Mouse (Mus musculus) ES-CJ7 (cell line): ENCODE results near the gene Rassf10.

ENCODE experiments used
- DNase-seq: peaks from one replicate; pipeline ENCODE4 v3.0.0; 2011; ENCODE audit warnings: low read depth, low spot score

Gene Rassf10

GRCm38 (mm10) chr7:112956961-112957360 lies 3.2 kb downstream of the Rassf10 start:
- no peak for DNase-seq

- DNase-seq: no peak
Measured at GRCm38 (mm10) chr7:112957630-112958029, 3.9 kb downstream of the Rassf10 start.

GRCm38 (mm10) chr7:112966382-112966781 lies 12.6 kb downstream of the Rassf10 start:
- no peak for DNase-seq

- DNase-seq: no peak
Measured at GRCm38 (mm10) chr7:112966786-112967185, 13.0 kb downstream of the Rassf10 start.

GRCm38 (mm10) chr7:112983316-112983715 lies 29.6 kb downstream of the Rassf10 start:
- no peak for DNase-seq

- no peak for DNase-seq
Measured at GRCm38 (mm10) chr7:112984704-112985577, 31.2 kb downstream of the Rassf10 start.

GRCm38 (mm10) chr7:112985578-112985949 lies 31.8 kb downstream of the Rassf10 start:
- peak; percentile 15 for DNase-seq

- DNase-seq: no peak
Measured at GRCm38 (mm10) chr7:112992928-112993327, 39.2 kb downstream of the Rassf10 start.

- no peak for DNase-seq
Measured at GRCm38 (mm10) chr7:113003565-113004255, 49.9 kb downstream of the Rassf10 start.

GRCm38 (mm10) chr7:113005726-113006125 lies 52.0 kb downstream of the Rassf10 start:
- DNase-seq: no peak
